Mouse (Mus musculus) bone marrow, adult 2 months (tissue): ENCODE measurements at regions not wholly inside any gene's neighbourhood (a gene's known extent, or its start where the extent isn't known, plus 50 kb on each side); places are given as distances from the start of the nearest gene placed in this dataset.

Experiments used
- CTCF ChIP-seq: fragments of 200-500 bp; IDR thresholded peaks from 2 replicates; pipeline ENCODE4 v1.5.1; 2011; ENCODE audit warnings: low read length, control low read depth; ENCODE audit not compliant: control insufficient read depth, insufficient read depth
- POLR2A ChIP-seq: fragments of 200-500 bp; IDR thresholded peaks from 2 replicates; pipeline ENCODE4 v1.6.1; 2011; ENCODE audit warnings: low read depth, mild to moderate bottlenecking, control low read depth, low read length, borderline replicate concordance; ENCODE audit not compliant: control insufficient read depth

GRCm38 (mm10) chr4:53270433-53270832, 110.7 kb upstream of the Abca1 start:
- TF ChIP-seq POLR2A (no peak), CTCF (no peak)
